Mouse (Mus musculus): Measurements from ENCODE around the gene Ccdc69. TPM values are rescaled to one million over a fixed set of nuclear protein-coding genes. Genes with fewer than 3 reads are reported as not detected.

Ccdc69 gene
- total and polyA plus RNA-seq, 3 experiments = 0.31 to 0.42 TPM; not detected in 1

GRCm38 (mm10) chr11:55109521-55110300 lies 31.8 kb upstream of the Ccdc69 start (continued):
- TF ChIP-seq MAFK (IDR thresholded peaks at IDR 0.05; ENCODE audit: borderline replicate concordance, low read depth, low read length) = no peak

- H3K4me3 ChIP-seq (ENCODE audit: control insufficient read depth in 1 of 2, insufficient read depth in 1 of 2, low read depth in 2 of 2, low read length in 2 of 2) = no peak overlapping the region
- no peak overlapping the region for H3K27ac ChIP-seq (ENCODE audit: control insufficient read depth, low read depth, low read length)
- no peaks in the 10 kb centered on the region for H3K27me3 ChIP-seq (ENCODE audit: control insufficient read depth in 1 of 2, insufficient read depth in 2 of 2, low read length in 2 of 2)
Observed at GRCm38 (mm10) chr11:55106636-55107035, 28.7 kb upstream of the Ccdc69 start.

GRCm38 (mm10) chr11:55105389-55105788 lies 27.5 kb upstream of the Ccdc69 start:
- TF ChIP-seq RCOR1 (IDR thresholded peaks at IDR 0.05; ENCODE audit: low read depth, low read length) (no peak), POLR2AphosphoS5 (IDR thresholded peaks at IDR 0.05; ENCODE audit: borderline replicate concordance, low read depth, low read length) (no peak), UBTF (IDR thresholded peaks at IDR 0.05; ENCODE audit: borderline replicate concordance, insufficient read depth, low read depth, low read length) (no peak), MEF2A (IDR thresholded peaks at IDR 0.05; ENCODE audit: extremely low read depth, insufficient replicate concordance, low read depth, low read length, poor library complexity, severe bottlenecking) (no peak), ELF1 (IDR thresholded peaks at IDR 0.05; ENCODE audit: low read depth, low read length) (no peak), MAX (IDR thresholded peaks at IDR 0.05; ENCODE audit: low read length) (no peak), BHLHE40 (IDR thresholded peaks at IDR 0.05; ENCODE audit: borderline replicate concordance, low read depth, low read length) (no peak), TBP (IDR thresholded peaks at IDR 0.05; ENCODE audit: low read depth, low read length) (no peak), TCF12 (IDR thresholded peaks at IDR 0.05; ENCODE audit: low read depth, low read length) (no peak)
- H3K4me3 ChIP-seq (ENCODE audit: control insufficient read depth in 1 of 2, insufficient read depth in 1 of 2, low read depth in 2 of 2, low read length in 2 of 2) = no peak overlapping the region
- H3K27me3 ChIP-seq (ENCODE audit: control insufficient read depth in 1 of 2, insufficient read depth in 2 of 2, low read length in 2 of 2) = no peaks in the 10 kb centered on the region

More at GRCm38 (mm10) chr11:55106636-55107035, 28.7 kb upstream of the Ccdc69 start:
- Histone ChIP-seq H3K36me3 (ENCODE audit: control insufficient read depth in 1 of 2, insufficient read depth in 2 of 2, low read length in 2 of 2) (no peaks in the 10 kb centered on the region; a peak in 1 of 4 replicates), H3K79me2 (ENCODE audit: control insufficient read depth, insufficient read depth, low read length, poor library complexity) (no peaks in the 10 kb centered on the region), H3K9me3 (replicated peaks; ENCODE audit: insufficient read depth, low read length) (no peaks in the 10 kb centered on the region), H3K9ac (ENCODE audit: control insufficient read depth, low read depth, low read length, poor library complexity, severe bottlenecking) (no peak overlapping the region), H3K4me1 (ENCODE audit: control insufficient read depth in 1 of 2, insufficient read depth in 2 of 2, low read length in 2 of 2) (peaks cover 0 to 12% of the 10 kb centered on the region in 2 experiments; a peak in 3 of 4 replicates)
- TF ChIP-seq TBP (IDR thresholded peaks at IDR 0.05; ENCODE audit: low read depth, low read length) (no peak), ZNF384 (IDR thresholded peaks at IDR 0.05; ENCODE audit: low read depth, low read length) (no peak), CTCF (IDR thresholded peaks at IDR 0.05 in 2 of 3, conservative IDR thresholded peaks at IDR 0.05 in 1 of 3; ENCODE audit: control insufficient read depth in 1 of 3, insufficient read depth in 1 of 3, low read depth in 2 of 3, low read length in 3 of 3, poor library complexity in 1 of 3, severe bottlenecking in 1 of 3) (no peak), UBTF (IDR thresholded peaks at IDR 0.05; ENCODE audit: borderline replicate concordance, insufficient read depth, low read depth, low read length) (0 out of 2 replicates have a peak, but pooled peaks have one; percentile 58), MYC (IDR thresholded peaks at IDR 0.05; ENCODE audit: low read depth, low read length) (no peak), USF2 (IDR thresholded peaks at IDR 0.05; ENCODE audit: borderline replicate concordance in 1 of 2, insufficient read depth in 1 of 2, low read depth in 1 of 2, low read length in 2 of 2) (no peak)
- peak; percentile 71 for DNase-seq (ENCODE audit: low read depth, low spot score)

More at GRCm38 (mm10) chr11:55105389-55105788, 27.5 kb upstream of the Ccdc69 start:
- Histone ChIP-seq H3K36me3 (ENCODE audit: control insufficient read depth in 1 of 2, insufficient read depth in 2 of 2, low read length in 2 of 2) (no peaks in the 10 kb centered on the region; a peak in 1 of 4 replicates), H3K9me3 (replicated peaks; ENCODE audit: insufficient read depth, low read length) (no peaks in the 10 kb centered on the region), H3K9ac (ENCODE audit: control insufficient read depth, low read depth, low read length, poor library complexity, severe bottlenecking) (no peak overlapping the region), H3K79me2 (ENCODE audit: control insufficient read depth, insufficient read depth, low read length, poor library complexity) (no peaks in the 10 kb centered on the region), H3K4me1 (ENCODE audit: control insufficient read depth in 1 of 2, insufficient read depth in 2 of 2, low read length in 2 of 2) (peaks cover 0 to 12% of the 10 kb centered on the region in 2 experiments; a peak in 3 of 4 replicates), H3K27ac (ENCODE audit: control insufficient read depth, low read depth, low read length) (no peak overlapping the region)
- DNase-seq (ENCODE audit: low read depth, low spot score) = no peak

Measured in MEL (cell line).